Mouse (Mus musculus) small intestine, adult 2 months (tissue): ENCODE data around the gene Olfr463.

Source experiments
- CTCF ChIP-seq: fragments of 200-500 bp; IDR thresholded peaks from 2 replicates; pipeline ENCODE4 v1.5.1; 2012; ENCODE audit warnings: low read depth, mild to moderate bottlenecking, control low read depth, inconsistent platforms, low read length, moderate library complexity, mixed read lengths; ENCODE audit not compliant: insufficient replicate concordance, insufficient read length; ENCODE audit errors: extremely low read depth
- POLR2A ChIP-seq: fragments of 200-500 bp; IDR thresholded peaks from 2 replicates; pipeline ENCODE4 v1.6.1; 2012; ENCODE audit warnings: low read depth, mild to moderate bottlenecking, control low read depth, inconsistent platforms, low read length, moderate library complexity

DNA sequence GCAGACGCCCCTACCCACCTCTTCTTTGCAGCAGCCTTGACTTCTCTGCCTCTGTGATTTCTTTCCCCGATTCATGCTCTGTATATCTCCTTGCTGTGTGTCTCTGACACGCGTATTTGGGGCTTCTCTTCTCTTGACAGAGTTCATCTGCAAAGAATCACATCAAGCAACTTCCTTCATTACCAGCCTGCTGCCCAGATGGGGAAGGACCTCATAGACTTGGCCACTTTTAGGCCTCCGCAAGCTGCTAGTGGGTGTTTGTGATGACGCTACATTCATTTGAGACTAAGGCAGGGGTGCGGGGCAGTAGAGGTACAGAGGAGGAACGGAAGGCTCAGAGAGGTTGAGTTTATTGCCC lies 43.6 kb downstream of the Olfr463 start:
- TF ChIP-seq POLR2A: no peak
- no peak for TF ChIP-seq CTCF
